Mouse (Mus musculus): ENCODE results near the gene Prkag2.

DNA sequence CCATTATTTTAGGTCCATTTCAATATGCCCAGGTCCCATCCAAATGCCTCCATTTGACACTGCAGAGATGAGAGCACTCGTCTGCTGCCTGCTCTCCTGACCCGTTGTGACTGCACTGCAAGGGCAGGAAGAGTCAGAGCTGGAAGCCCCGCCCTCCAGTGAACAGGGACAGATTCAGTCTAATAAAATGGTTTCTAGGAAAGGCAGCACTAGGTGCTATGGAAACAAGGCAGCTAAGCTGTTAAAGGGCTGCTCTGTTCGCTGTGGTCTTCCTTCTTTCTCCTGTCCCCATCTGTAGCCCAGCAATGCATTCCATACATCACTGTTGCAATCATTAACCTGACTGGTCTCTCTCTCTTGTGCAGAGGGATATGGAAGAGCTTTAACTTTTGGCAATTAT, 287.4 kb downstream of the Prkag2 start:
- TF ChIP-seq CTCF (IDR thresholded peaks at IDR 0.05; ENCODE audit: low read depth, low read length) (no peak), POLR2A (IDR thresholded peaks at IDR 0.05; ENCODE audit: borderline replicate concordance, low read depth, low read length) (no peak)
